Mouse (Mus musculus) thymus, adult 18-20 months (tissue): ENCODE measurements around the gene Olfr282.
A peak's percentile ranks its signal among the peaks of the same experiment; 100 is the strongest.
"Not testable (repeated sequence)": the region's sequence is repeated elsewhere in the genome, so short reads cannot be mapped to it uniquely, and the experiment has no call there.

Experiments used
- DNase-seq, 2 experiments: peaks; one replicate each; pipeline ENCODE4 v3.0.0; 2022; ENCODE audit warnings: mixed read lengths in 2 of 2

Olfr282 gene

GRCm38 (mm10) chr15:98430925-98431324 is at the start of gene Olfr282:
Gene Olfr282, plus strand, starts transcription at chr15:98431225.
- not testable (repeated sequence) for DNase-seq

GRCm38 (mm10) chr15:98387621-98388020 is 43.4 kb upstream of the Olfr282 start:
- DNase-seq: no peak

GRCm38 (mm10) chr15:98389796-98390195 is 41.2 kb upstream of the Olfr282 start:
- DNase-seq: peak; percentile 10 to 12

GRCm38 (mm10) chr15:98391081-98391902 is 39.7 kb upstream of the Olfr282 start:
- DNase-seq: no peak

GRCm38 (mm10) chr15:98391903-98392187 is 39.2 kb upstream of the Olfr282 start:
- no peak for DNase-seq

- DNase-seq: no peak
These were observed 33.9 kb upstream of the Olfr282 start for GRCm38 (mm10) chr15:98397136-98397535.

GRCm38 (mm10) chr15:98402356-98402755 is 28.7 kb upstream of the Olfr282 start:
- DNase-seq: no peak

GRCm38 (mm10) chr15:98408406-98409060 is 22.5 kb upstream of the Olfr282 start:
- no peak for DNase-seq

GRCm38 (mm10) chr15:98409635-98410034 is 21.4 kb upstream of the Olfr282 start:
- no peak for DNase-seq

GRCm38 (mm10) chr15:98410249-98410648 is 20.8 kb upstream of the Olfr282 start:
- DNase-seq: no peak

GRCm38 (mm10) chr15:98415996-98416395 is 15.0 kb upstream of the Olfr282 start:
- DNase-seq: no peak

GRCm38 (mm10) chr15:98416802-98417201 is 14.2 kb upstream of the Olfr282 start:
- not testable (repeated sequence) for DNase-seq

GRCm38 (mm10) chr15:98417285-98417684 is 13.7 kb upstream of the Olfr282 start:
- not testable (repeated sequence) for DNase-seq

- DNase-seq: no peak
These were observed 12.9 kb upstream of the Olfr282 start for GRCm38 (mm10) chr15:98418096-98418495.

GRCm38 (mm10) chr15:98420897-98421296 is 10.1 kb upstream of the Olfr282 start:
- no peak for DNase-seq

- no peak for DNase-seq
These were observed 6.7 kb upstream of the Olfr282 start for GRCm38 (mm10) chr15:98424326-98424725.

- DNase-seq: no peak
These were observed 6.3 kb upstream of the Olfr282 start for GRCm38 (mm10) chr15:98424753-98425152.

- no peak for DNase-seq
These were observed 5.8 kb upstream of the Olfr282 start for GRCm38 (mm10) chr15:98425188-98425587.

GRCm38 (mm10) chr15:98444561-98444960 is 13.5 kb downstream of the Olfr282 start:
- DNase-seq: no peak

- DNase-seq: no peak
These were observed 17.5 kb downstream of the Olfr282 start for GRCm38 (mm10) chr15:98448521-98448920.

- DNase-seq: no peak
These were observed 21.3 kb downstream of the Olfr282 start, which contains the start of gene Olfr281 for GRCm38 (mm10) chr15:98452288-98452687. Gene Olfr281, plus strand, starts transcription at chr15:98452588.

GRCm38 (mm10) chr15:98469596-98469995 is 38.6 kb downstream of the Olfr282 start, which contains the start of gene OR5BS1P:
Gene OR5BS1P, plus strand, starts transcription at chr15:98469896.
- no peak for DNase-seq

- no peak for DNase-seq
These were observed 40.5 kb downstream of the Olfr282 start for GRCm38 (mm10) chr15:98471539-98471938.

GRCm38 (mm10) chr15:98474958-98475357 is 43.9 kb downstream of the Olfr282 start:
- no peak for DNase-seq
